Mouse (Mus musculus): ENCODE measurements at regions not wholly inside any gene's neighbourhood (a gene's known extent, or its start where the extent isn't known, plus 50 kb on each side); places are given as distances from the start of the nearest gene placed in this dataset.

GRCm38 (mm10) chr12:54380322-54380721 is 176.7 kb upstream of the Egln3 start:
- TF ChIP-seq GATA1 (IDR thresholded peaks at IDR 0.05; ENCODE audit: borderline replicate concordance, low read length): no peak
- TF ChIP-seq CTCF (IDR thresholded peaks at IDR 0.05; ENCODE audit: low read depth, low read length): no peak
- TF ChIP-seq TAL1 (conservative IDR thresholded peaks at IDR 0.05; ENCODE audit: low read depth, low read length): no peak
- TF ChIP-seq POLR2AphosphoS5 (IDR thresholded peaks at IDR 0.05; ENCODE audit: insufficient replicate concordance, low read depth, low read length): no peak
- no peak for TF ChIP-seq GATA2 (IDR thresholded peaks at IDR 0.05; ENCODE audit: borderline replicate concordance, low read depth, low read length)

Data from G1E (cell line).